In genomic region chr2:104001076-104001475, GRCm38 (mm10) we compare ENCODE assay signal across 11 mouse cellular contexts. TPM values are rescaled to one million over a fixed set of nuclear protein-coding genes. Genes with fewer than 3 reads are reported as not detected.
A peak's percentile ranks its signal among the peaks of the same experiment; 100 is the strongest.
DNase-seq lines count a peak whose midpoint lies in the region; ATAC-seq and TF ChIP-seq lines count a peak whose summit lies in the region.
"Had no signal": no experiment of that assay in that cellular context is flagged by ENCODE, and none has a peak within 500 bp of the region (broad histone marks: within the 10 kb centered on the region; RNA-seq: fewer than 3 reads in every experiment).

No protein-coding gene starts in this region.

- no peaks in the 10 kb centered on the region for H3K9me3 ChIP-seq in midbrain, postnatal 0 days (ENCODE audit: low read length)
- H3K9me3 ChIP-seq in midbrain, embryonic 15.5 days = no peaks in the 10 kb centered on the region
- no peaks in the 10 kb centered on the region for H3K9me3 ChIP-seq in stomach, postnatal 0 days (ENCODE audit: control insufficient read depth, low read length)
- H3K9me3 ChIP-seq: forebrain, embryonic 15.5 days; stomach, embryonic 15.5 days had no signal

- no peak overlapping the region for H3K4me2 ChIP-seq in midbrain, postnatal 0 days (ENCODE audit: low read depth, low read length, poor library complexity, severe bottlenecking)
- no peak overlapping the region for H3K4me2 ChIP-seq in midbrain, embryonic 15.5 days
- no peak overlapping the region for H3K4me2 ChIP-seq in stomach, postnatal 0 days (replicated peaks; ENCODE audit: low read depth)
- H3K4me2 ChIP-seq: forebrain, embryonic 15.5 days; stomach, embryonic 15.5 days had no signal

- no peak for ATAC-seq in midbrain, postnatal 0 days (ENCODE audit: low FRiP score)
- ATAC-seq in midbrain, embryonic 15.5 days (replicated peaks) = no peak
- no peak for ATAC-seq in stomach, postnatal 0 days (ENCODE audit: low FRiP score, low TSS enrichment)
- ATAC-seq: forebrain, embryonic 15.5 days had no signal

- no peak overlapping the region for H3K27ac ChIP-seq in midbrain, postnatal 0 days (ENCODE audit: low read depth, low read length)
- no peak overlapping the region for H3K27ac ChIP-seq in midbrain, embryonic 15.5 days
- no peak overlapping the region for H3K27ac ChIP-seq in stomach, postnatal 0 days (replicated peaks)
- H3K27ac ChIP-seq: forebrain, embryonic 15.5 days; stomach, embryonic 15.5 days had no signal

- H3K36me3 ChIP-seq in midbrain, postnatal 0 days (ENCODE audit: insufficient read depth, low read length) = no peaks in the 10 kb centered on the region
- H3K36me3 ChIP-seq in midbrain, embryonic 15.5 days (replicated peaks) = no peaks in the 10 kb centered on the region
- no peaks in the 10 kb centered on the region for H3K36me3 ChIP-seq in stomach, postnatal 0 days (ENCODE audit: control insufficient read depth, insufficient read depth, low read length)
- H3K36me3 ChIP-seq: forebrain, embryonic 15.5 days; stomach, embryonic 15.5 days had no signal

- peak; percentile 84 for TF ChIP-seq CTCF in midbrain, postnatal 0 days (IDR thresholded peaks at IDR 0.05)
- peak; percentile 70 for TF ChIP-seq CTCF in stomach, postnatal 0 days (IDR thresholded peaks at IDR 0.05; ENCODE audit: low read depth)

- 35% methylated on average over 2 of the region's 2 CpGs for WGBS in midbrain, postnatal 0 days
- 29% methylated on average over 2 of the region's 2 CpGs for WGBS in midbrain, embryonic 15.5 days
- whole genome bisulfite sequencing in stomach, postnatal 0 days = 17% methylated on average over 2 of the region's 2 CpGs

- no peaks in the 10 kb centered on the region for H3K27me3 ChIP-seq in midbrain, postnatal 0 days (ENCODE audit: insufficient read depth, low read length)
- H3K27me3 ChIP-seq in midbrain, embryonic 15.5 days (replicated peaks) = no peaks in the 10 kb centered on the region; the same call in 1 of the 2 replicates
- no peaks in the 10 kb centered on the region for H3K27me3 ChIP-seq in stomach, postnatal 0 days (ENCODE audit: control insufficient read depth, insufficient read depth, low read length)
- H3K27me3 ChIP-seq: stomach, embryonic 15.5 days had no signal

- DNase-seq in gastrocnemius, adult 18-20 months (ENCODE audit: low spot score) = peak; percentile 21
- DNase-seq in gastrocnemius, adult 8-10 months (ENCODE audit: low spot score in 2 of 2) = no peak
- DNase-seq in midbrain, postnatal 0 days (ENCODE audit: low spot score) = peak; percentile 69
- DNase-seq in embryo, embryonic 11 days = peak; percentile 52
- no peak for DNase-seq in stomach, postnatal 0 days (ENCODE audit: low spot score)
- no peak for DNase-seq in frontal cortex, postnatal 25 days (ENCODE audit: low spot score in 2 of 2)
- DNase-seq in kidney, adult 11 months = no peak

- no peak overlapping the region for H3K4me3 ChIP-seq in midbrain, postnatal 0 days (ENCODE audit: low read depth, low read length)
- H3K4me3 ChIP-seq in midbrain, embryonic 15.5 days = no peak overlapping the region
- H3K4me3 ChIP-seq in stomach, postnatal 0 days (ENCODE audit: low read depth, low read length) = no peak overlapping the region
- H3K4me3 ChIP-seq: forebrain, embryonic 15.5 days; myocyte; stomach, embryonic 15.5 days had no signal

- H3K4me1 ChIP-seq in midbrain, postnatal 0 days (ENCODE audit: insufficient read depth, low read length) = no peaks in the 10 kb centered on the region
- H3K4me1 ChIP-seq in midbrain, embryonic 15.5 days = no peaks in the 10 kb centered on the region
- no peaks in the 10 kb centered on the region for H3K4me1 ChIP-seq in stomach, postnatal 0 days (replicated peaks; ENCODE audit: control insufficient read depth, insufficient read depth)
- H3K4me1 ChIP-seq: forebrain, embryonic 15.5 days; stomach, embryonic 15.5 days had no signal

- no peak overlapping the region for H3K9ac ChIP-seq in midbrain, postnatal 0 days (replicated peaks; ENCODE audit: low read length, poor library complexity, severe bottlenecking)
- H3K9ac ChIP-seq in midbrain, embryonic 15.5 days = no peak overlapping the region
- H3K9ac ChIP-seq in stomach, postnatal 0 days (ENCODE audit: low read length) = no peak overlapping the region
- H3K9ac ChIP-seq: forebrain, embryonic 15.5 days; stomach, embryonic 15.5 days had no signal

- TF ChIP-seq EP300 in stomach, postnatal 0 days (optimal IDR thresholded peaks at IDR 0.05) = no peak

RNA-seq across cellular contexts. Expression of gene Fbxo3, which starts 26.4 kb away (rescaled TPM):
- 10 to 100 TPM; 44.9 to 46.3 TPM for total RNA-seq in gastrocnemius, adult 18-20 months (2021)
- 10 to 100 TPM; 46.4 to 51.8 (median 49.5) TPM for total RNA-seq in gastrocnemius, adult 8-10 months (2022)
- 73.2 and 87.3 TPM in 2 replicates for total RNA-seq in midbrain, postnatal 0 days (2014; rRNA removed)
- 69.3 and 71.7 TPM in 2 replicates for polyA plus RNA-seq in midbrain, postnatal 0 days (2015; fragmentation: Nextera tagmentation; extraction: Ambion mirVana)
- polyA plus RNA-seq in midbrain, embryonic 15.5 days (2015; fragmentation: Nextera tagmentation; extraction: Ambion mirVana) = 73.4 and 76.2 TPM in 2 replicates
- polyA plus RNA-seq in stomach, postnatal 0 days (2015; fragmentation: Nextera tagmentation; extraction: Ambion mirVana) = 38.4 and 39.4 TPM in 2 replicates

RNA-seq across cellular contexts. Expression of gene 4931422A03Rik, which starts 27.1 kb away (rescaled TPM):
- not detected for total RNA-seq in gastrocnemius, adult 18-20 months (2021)
- total RNA-seq in gastrocnemius, adult 8-10 months (2022) = not detected
- not detected in 2 replicates for total RNA-seq in midbrain, postnatal 0 days (2014; rRNA removed)
- 2.2 and 2.8 TPM in 2 replicates for polyA plus RNA-seq in midbrain, postnatal 0 days (2015; fragmentation: Nextera tagmentation; extraction: Ambion mirVana)
- 3.7 and 3.8 TPM in 2 replicates for polyA plus RNA-seq in midbrain, embryonic 15.5 days (2015; fragmentation: Nextera tagmentation; extraction: Ambion mirVana)
- polyA plus RNA-seq in stomach, postnatal 0 days (2015; fragmentation: Nextera tagmentation; extraction: Ambion mirVana) = 0.80 and 1.0 TPM in 2 replicates

RNA-seq across cellular contexts. Expression of gene Lmo2, which starts 43.3 kb away (rescaled TPM):
- total RNA-seq in gastrocnemius, adult 18-20 months (2021) = 1 to 10 TPM; 4.9 to 5.9 TPM
- 1 to 10 TPM; 3.4 to 9.1 (median 4.6) TPM for total RNA-seq in gastrocnemius, adult 8-10 months (2022)
- total RNA-seq in midbrain, postnatal 0 days (2014; rRNA removed) = 16.1 and 22.2 TPM in 2 replicates
- polyA plus RNA-seq in midbrain, postnatal 0 days (2015; fragmentation: Nextera tagmentation; extraction: Ambion mirVana) = 22.9 and 23.4 TPM in 2 replicates
- 32.0 and 33.6 TPM in 2 replicates for polyA plus RNA-seq in midbrain, embryonic 15.5 days (2015; fragmentation: Nextera tagmentation; extraction: Ambion mirVana)
- polyA plus RNA-seq in stomach, postnatal 0 days (2015; fragmentation: Nextera tagmentation; extraction: Ambion mirVana) = 10.6 and 11.1 TPM in 2 replicates

Comparison
In these comparisons a context has a peak if more than half of its experiments do, and no peak if none do; other contexts are left out.
1. DNase-seq: peak in gastrocnemius, adult 18-20 months (single experiment), midbrain, postnatal 0 days (single experiment) and embryo, embryonic 11 days (single experiment); none in gastrocnemius, adult 8-10 months (0 of 2), stomach, postnatal 0 days (single experiment), frontal cortex, postnatal 25 days (0 of 2) and kidney, adult 11 months (single experiment).